9 mouse cellular contexts compared by ENCODE assay signal in the genomic region with DNA sequence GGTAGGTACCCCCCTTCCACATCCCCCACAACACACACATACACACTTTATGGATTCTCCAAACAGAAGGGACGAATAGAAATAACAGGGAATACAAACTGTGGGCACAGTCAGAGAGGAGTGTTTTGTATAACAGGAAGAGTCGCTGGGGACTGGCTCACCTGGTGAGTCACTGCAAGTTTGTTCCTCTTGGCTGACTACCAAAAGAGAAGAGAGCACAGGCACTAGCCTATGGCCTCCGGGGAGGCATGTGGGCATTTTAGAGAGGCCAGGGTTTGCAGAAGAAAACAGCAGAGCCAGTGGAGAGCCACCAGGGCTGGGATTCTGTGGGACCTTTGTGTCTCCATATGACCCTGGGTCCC. TPM values are rescaled to one million over a fixed set of nuclear protein-coding genes. Genes with fewer than 3 reads are reported as not detected.
A peak's percentile ranks its signal among the peaks of the same experiment; 100 is the strongest.
DNase-seq lines count a peak whose midpoint lies in the region; ATAC-seq lines count a peak whose summit lies in the region.
"Had no signal": no experiment of that assay in that cellular context is flagged by ENCODE, and none has a peak within 500 bp of the region (broad histone marks: within the 10 kb centered on the region; RNA-seq: fewer than 3 reads in every experiment).

No protein-coding gene starts in this region.

- intact Hi-C loops in gastrocnemius, postnatal 14 days (cut with DNase I; ENCODE audit: low total_unique reads), result no loop called here

- H3K27me3 ChIP-seq in kidney, embryonic 15.5 days, result no peaks in the 10 kb centered on the region

- no peak overlapping the region for H3K9ac ChIP-seq in kidney, embryonic 15.5 days

- peak overlapping the region; percentile 84 for H3K27ac ChIP-seq in kidney, embryonic 15.5 days

- H3K4me3 ChIP-seq in kidney, embryonic 15.5 days (replicated peaks), result no peak overlapping the region

- 68% methylated on average over 3 of the region's 3 CpGs for WGBS in kidney, embryonic 15.5 days

- peak; percentile 53 to 59 for DNase-seq in B cell, adult 2 months
- peak; percentile 57 for DNase-seq in brain, adult 2 months (ENCODE audit: low read depth, low spot score)
- DNase-seq in lung, postnatal 14 days, result peak; percentile 34
- no peak for DNase-seq in gastrocnemius, postnatal 14 days
- no peak for DNase-seq in retina, embryonic 14.5 days (ENCODE audit: low spot score)
- DNase-seq in heart, adult 18-20 months, result no peak
- DNase-seq: gastrocnemius, postnatal 36 days had no signal

- no peaks in the 10 kb centered on the region for H3K36me3 ChIP-seq in kidney, embryonic 15.5 days

- H3K9me3 ChIP-seq in kidney, embryonic 15.5 days (replicated peaks), result no peaks in the 10 kb centered on the region

- ATAC-seq in kidney, embryonic 15.5 days (replicated peaks; ENCODE audit: low FRiP score), result peak; percentile 68
- no peak for ATAC-seq in inflammation-experienced regulatory T-cells, adult 6 months

- H3K4me2 ChIP-seq in kidney, embryonic 15.5 days, result no peak overlapping the region

- H3K4me1 ChIP-seq in kidney, embryonic 15.5 days, result peaks cover 8% of the 10 kb centered on the region; the same call in 1 of the 2 replicates

RNA-seq across cellular contexts. Expression of a gene that starts 18.8 kb away (rescaled TPM):
- 106 and 110 TPM in 2 replicates for polyA plus RNA-seq in kidney, embryonic 15.5 days (2015; fragmentation: Nextera tagmentation; extraction: Ambion mirVana)
- 100 to 1,000 TPM; 118 to 183 (median 152) TPM for polyA plus RNA-seq in inflammation-experienced regulatory T-cells, adult 6 months (2017; shearing (Covaris generic))
- total RNA-seq in gastrocnemius, postnatal 14 days (2021), result 10 to 100 TPM; 15.7 to 20.1 TPM
- 10 to 100 TPM; 20.4 to 22.9 TPM for total RNA-seq in heart, adult 18-20 months (2021)

RNA-seq across cellular contexts. Expression of a gene that starts 49.1 kb away (rescaled TPM):
- 62.1 and 64.1 TPM in 2 replicates for polyA plus RNA-seq in kidney, embryonic 15.5 days (2015; fragmentation: Nextera tagmentation; extraction: Ambion mirVana)
- 10 to 100 TPM; 19.7 to 33.2 (median 25.1) TPM for polyA plus RNA-seq in inflammation-experienced regulatory T-cells, adult 6 months (2017; shearing (Covaris generic))
- 1 to 10 TPM; 8.5 to 8.9 TPM for total RNA-seq in gastrocnemius, postnatal 14 days (2021)
- total RNA-seq in heart, adult 18-20 months (2021), result 10 to 100 TPM; 11.1 to 11.4 TPM

Comparison
In these comparisons a context has a peak if more than half of its experiments do, and no peak if none do; other contexts are left out.
1. DNase-seq: peak in B cell, adult 2 months (2 of 2), brain, adult 2 months (single experiment) and lung, postnatal 14 days (single experiment); none in gastrocnemius, postnatal 14 days (single experiment), retina, embryonic 14.5 days (single experiment) and heart, adult 18-20 months (0 of 2).